Mouse (Mus musculus) urinary bladder, adult 2 months (tissue): Measurements from ENCODE around the gene Cdc26. TPM values are rescaled to one million over a fixed set of nuclear protein-coding genes. Genes with fewer than 3 reads are reported as not detected.

ENCODE experiments used
- DNase-seq: peaks from one replicate; pipeline ENCODE4 v3.0.0; 2022; ENCODE audit warnings: low spot score
- polyA plus RNA-seq: library from polyadenylated mRNA; depleted of rRNA; stranded (reverse); fragments of >200 nt; gene quantifications from 2 replicates; pipeline ENCODE4 v1.2.3, GENCODE M21; 2012

The Cdc26 gene
- polyA plus RNA-seq, 1 experiment: 74.0 TPM

GRCm38 (mm10) chr4:62398956-62399355, 9.5 kb downstream of the Cdc26 start:
- DNase-seq: no peak

GRCm38 (mm10) chr4:62397616-62398365, 10.7 kb downstream of the Cdc26 start:
- DNase-seq: no peak

- no peak for DNase-seq
Measured at GRCm38 (mm10) chr4:62395806-62396205, 12.6 kb downstream of the Cdc26 start.

- DNase-seq: no peak
Measured at GRCm38 (mm10) chr4:62393459-62393858, 15.0 kb downstream of the Cdc26 start.

GRCm38 (mm10) chr4:62391892-62392291, 16.6 kb downstream of the Cdc26 start:
- no peak for DNase-seq

GRCm38 (mm10) chr4:62389592-62390512, 18.6 kb downstream of the Cdc26 start:
- no peak for DNase-seq

- DNase-seq: no peak
Measured at GRCm38 (mm10) chr4:62385439-62385838, 23.0 kb downstream of the Cdc26 start.

- DNase-seq: no peak
Measured at GRCm38 (mm10) chr4:62384159-62384558, 24.3 kb downstream of the Cdc26 start.

GRCm38 (mm10) chr4:62383752-62384151, 24.7 kb downstream of the Cdc26 start:
- DNase-seq: no peak

GRCm38 (mm10) chr4:62383207-62383606, 25.2 kb downstream of the Cdc26 start:
- no peak for DNase-seq

GRCm38 (mm10) chr4:62379724-62380381, 28.6 kb downstream of the Cdc26 start:
- no peak for DNase-seq

GRCm38 (mm10) chr4:62376123-62376522, 32.3 kb downstream of the Cdc26 start:
- no peak for DNase-seq

GRCm38 (mm10) chr4:62374342-62374741, 34.1 kb downstream of the Cdc26 start:
- no peak for DNase-seq

- DNase-seq: no peak
Measured at GRCm38 (mm10) chr4:62373668-62374067, 34.8 kb downstream of the Cdc26 start.

GRCm38 (mm10) chr4:62372818-62373520, 35.5 kb downstream of the Cdc26 start:
- no peak for DNase-seq

- no peak for DNase-seq
Measured at GRCm38 (mm10) chr4:62372410-62372809, 36.0 kb downstream of the Cdc26 start.

GRCm38 (mm10) chr4:62369091-62369490, 39.4 kb downstream of the Cdc26 start:
- DNase-seq: no peak

- no peak for DNase-seq
Measured at GRCm38 (mm10) chr4:62367586-62367985, 40.9 kb downstream of the Cdc26 start.

GRCm38 (mm10) chr4:62366291-62366690, 42.2 kb downstream of the Cdc26 start:
- no peak for DNase-seq

- DNase-seq: no peak
Measured at GRCm38 (mm10) chr4:62364299-62364698, 44.1 kb downstream of the Cdc26 start.

- no peak for DNase-seq
Measured at GRCm38 (mm10) chr4:62362437-62362836, 46.0 kb downstream of the Cdc26 start.

- no peak for DNase-seq
Measured at GRCm38 (mm10) chr4:62361997-62362396, 46.4 kb downstream of the Cdc26 start.
